Mouse (Mus musculus) heart, embryonic 14.5 days (tissue): ENCODE data around the gene Olfr47. TPM values are rescaled to one million over a fixed set of nuclear protein-coding genes. Genes with fewer than 3 reads are reported as not detected.

Experiments
- ATAC-seq: fragments of 200-750 bp; cut with Nextera tagmentation; 2 replicates; pipeline ENCODE4 v1.8.0; 2017; ENCODE audit warnings: low read depth, moderate TSS enrichment; ENCODE audit not compliant: insufficient number of reproducible peaks, insufficient read depth, low FRiP score
- H3K27ac ChIP-seq, 2 experiments: fragments of 200-500 bp in 1 of 2; fragments of 300-500 bp in 1 of 2; sonication (generic) in 1 of 2; replicated peaks in 1 of 2; 2 replicates each; pipeline ENCODE4 v1.5.1; 2012 to 2014; ENCODE audit warnings: low read depth in 2 of 2, low read length in 2 of 2, control low read depth in 1 of 2, mild to moderate bottlenecking in 1 of 2, mixed read lengths in 1 of 2; ENCODE audit not compliant: control insufficient read depth in 1 of 2, insufficient read depth in 1 of 2
- H3K27me3 ChIP-seq: fragments of 300-500 bp; sonication (generic); 2 replicates; pipeline ENCODE4 v1.6.1; 2014; ENCODE audit warnings: mild to moderate bottlenecking, low read length, control low read depth; ENCODE audit not compliant: control insufficient read depth, insufficient read depth
- H3K36me3 ChIP-seq: fragments of 300-500 bp; sonication (generic); 2 replicates; pipeline ENCODE4 v1.6.1; 2014; ENCODE audit warnings: mild to moderate bottlenecking, control low read depth, low read length, mixed read lengths; ENCODE audit not compliant: control insufficient read depth, insufficient read depth
- H3K4me1 ChIP-seq, 2 experiments: fragments of 200-500 bp in 1 of 2; fragments of 300-500 bp in 1 of 2; sonication (generic) in 1 of 2; 2 replicates each; pipeline ENCODE4 v1.6.1; 2012 to 2014; ENCODE audit warnings: low read length in 2 of 2, control low read depth in 1 of 2, mixed read lengths in 1 of 2; ENCODE audit not compliant: control insufficient read depth in 2 of 2, insufficient read depth in 2 of 2
- H3K4me2 ChIP-seq: fragments of 300-500 bp; sonication (generic); 2 replicates; pipeline ENCODE4 v1.6.1; 2014; ENCODE audit warnings: mild to moderate bottlenecking, low read length
- H3K4me3 ChIP-seq, 2 experiments: fragments of 200-500 bp in 1 of 2; fragments of 300-500 bp in 1 of 2; sonication (generic) in 1 of 2; 2 replicates each; pipeline ENCODE4 v1.5.1; 2012 to 2014; ENCODE audit warnings: low read length in 2 of 2, mild to moderate bottlenecking in 2 of 2, control low read depth in 1 of 2, low read depth in 1 of 2, moderate library complexity in 1 of 2; ENCODE audit not compliant: control insufficient read depth in 1 of 2, insufficient read depth in 1 of 2
- H3K9ac ChIP-seq: fragments of 300-500 bp; sonication (generic); 2 replicates; pipeline ENCODE4 v1.6.1; 2014; ENCODE audit warnings: mild to moderate bottlenecking, low read length
- H3K9me3 ChIP-seq: fragments of 300-500 bp; sonication (generic); 2 replicates; pipeline ENCODE4 v1.6.1; 2016; ENCODE audit warnings: low read length, control low read depth; ENCODE audit not compliant: control insufficient read depth
- WGBS: fragments of 180-500 bp; shearing (Covaris S2); extraction: QIAGEN DNeasy Blood & Tissue Kit; methylation state at CpG from one replicate; pipeline ENCODE4 v1.1.7; 2014; 5-methylcytosine and 5-hydroxymethylcytosine counted together
- polyA plus RNA-seq: library from polyadenylated mRNA; unstranded; fragments of >200 nt; fragmentation: Nextera tagmentation; extraction: Ambion mirVana; gene quantifications from 2 replicates; pipeline ENCODE4 v1.2.1, GENCODE M21; 2014

The Olfr47 gene
- polyA plus RNA-seq, 1 experiment from 2014 or later: not detected

DNA sequence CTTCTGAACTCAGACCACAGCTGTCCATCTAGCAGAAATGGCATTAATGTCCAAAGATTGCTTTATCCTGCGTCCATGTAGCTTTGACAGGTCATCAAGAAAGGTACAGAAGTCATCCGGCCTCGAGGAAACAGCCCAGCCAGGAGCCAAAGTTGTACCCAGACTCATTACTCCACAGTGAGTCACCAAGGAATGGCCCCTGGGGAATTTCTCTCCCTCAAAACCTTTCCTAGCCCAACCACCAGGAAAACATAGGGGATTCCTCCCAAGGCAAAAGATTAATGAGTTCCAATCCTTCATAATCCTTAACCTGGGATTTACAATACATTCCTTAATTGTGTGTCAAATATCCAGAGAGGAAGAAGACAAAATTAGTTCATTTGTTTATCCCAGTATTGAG is 16.1 kb downstream of the Olfr47 start:
- Histone ChIP-seq H3K4me1 (no peaks in the 10 kb centered on the region), H3K9ac (no peak overlapping the region), H3K4me2 (no peak overlapping the region), H3K9me3 (no peaks in the 10 kb centered on the region), H3K27me3 (no peaks in the 10 kb centered on the region), H3K4me3 (no peak overlapping the region), H3K36me3 (no peaks in the 10 kb centered on the region), H3K27ac (no peak overlapping the region)
- ATAC-seq: no peak
- 57% methylated on average over 3 of the region's 3 CpGs for WGBS

- no peak overlapping the region for H3K27ac ChIP-seq
- no peak overlapping the region for H3K9ac ChIP-seq
- H3K4me2 ChIP-seq: no peak overlapping the region
- no peaks in the 10 kb centered on the region for H3K4me1 ChIP-seq
- no peaks in the 10 kb centered on the region for H3K27me3 ChIP-seq
- no peak for ATAC-seq
- WGBS: 65% methylated on average over 1 of the region's 1 CpGs
- no peaks in the 10 kb centered on the region for H3K36me3 ChIP-seq
- H3K4me3 ChIP-seq: no peak overlapping the region
- H3K9me3 ChIP-seq: no peaks in the 10 kb centered on the region
These were observed 21.7 kb downstream of the Olfr47 start for GRCm38 (mm10) chr6:43252994-43253393.

DNA sequence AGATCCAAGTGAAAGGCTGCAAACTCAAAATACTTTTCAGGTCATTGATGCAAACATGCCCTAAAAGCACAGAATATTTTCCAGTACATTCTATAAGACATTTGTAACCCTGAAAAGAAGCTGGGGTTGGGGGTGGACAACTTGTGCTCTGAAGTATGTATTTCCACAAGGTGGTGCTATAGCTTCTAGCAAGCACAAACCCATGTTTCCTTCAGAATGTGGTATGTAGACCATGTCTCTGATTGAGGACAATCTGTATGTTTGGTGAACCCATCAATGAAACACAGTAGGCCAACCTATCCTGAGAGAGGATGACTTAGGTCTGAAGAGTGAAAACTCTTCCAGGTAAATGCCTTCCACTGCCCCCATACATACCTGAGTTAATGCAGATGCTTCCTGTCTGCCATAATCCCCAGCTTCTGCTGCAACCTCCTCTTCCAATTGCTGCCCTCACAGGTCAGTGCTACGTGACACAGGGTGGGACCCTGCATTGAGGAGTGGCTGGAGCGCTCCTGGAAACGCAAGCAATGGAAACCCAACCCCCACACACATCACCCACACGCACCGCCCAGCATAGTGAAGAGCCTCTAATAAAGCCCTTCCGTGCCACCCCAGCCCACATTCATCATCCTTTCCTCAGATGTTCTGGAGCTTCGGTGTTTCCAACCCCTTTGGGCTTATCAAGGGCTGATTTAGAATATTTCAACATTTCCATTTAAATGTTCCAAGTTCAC is 23.0 kb downstream of the Olfr47 start:
- Histone ChIP-seq H3K36me3 (no peaks in the 10 kb centered on the region), H3K4me2 (no peak overlapping the region), H3K27me3 (no peaks in the 10 kb centered on the region), H3K9me3 (no peaks in the 10 kb centered on the region), H3K4me3 (no peak overlapping the region), H3K9ac (no peak overlapping the region), H3K4me1 (no peaks in the 10 kb centered on the region), H3K27ac (no peak overlapping the region)
- no peak for ATAC-seq
- 56% methylated on average over 7 of the region's 7 CpGs for WGBS

DNA sequence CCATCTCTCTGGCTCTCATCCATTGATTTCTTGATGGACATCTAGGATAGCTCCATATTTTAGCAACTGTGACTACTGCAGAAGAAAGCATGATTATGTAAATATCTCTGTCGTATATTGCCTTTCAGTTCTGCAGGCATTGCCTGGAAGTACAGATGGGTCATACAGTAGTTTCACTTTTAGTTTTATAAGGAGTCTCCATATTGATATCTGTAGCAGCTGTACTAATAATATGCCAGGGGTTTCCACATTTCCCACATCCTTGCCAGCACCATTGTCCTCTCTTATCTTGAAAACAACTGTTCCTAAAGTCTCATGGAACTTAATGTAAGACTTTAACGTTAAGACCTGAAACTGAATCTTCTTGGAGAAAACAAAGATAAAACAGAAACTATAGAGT is 29.4 kb downstream of the Olfr47 start:
- no peaks in the 10 kb centered on the region for H3K9me3 ChIP-seq
- H3K4me3 ChIP-seq: no peak overlapping the region
- no peak overlapping the region for H3K4me2 ChIP-seq
- no peaks in the 10 kb centered on the region; a peak in 1 of 4 replicates for H3K4me1 ChIP-seq
- no peaks in the 10 kb centered on the region for H3K27me3 ChIP-seq
- ATAC-seq: no peak
- WGBS: 56% methylated on average over 2 of the region's 2 CpGs
- no peak overlapping the region for H3K27ac ChIP-seq
- no peaks in the 10 kb centered on the region for H3K36me3 ChIP-seq
- H3K9ac ChIP-seq: no peak overlapping the region

DNA sequence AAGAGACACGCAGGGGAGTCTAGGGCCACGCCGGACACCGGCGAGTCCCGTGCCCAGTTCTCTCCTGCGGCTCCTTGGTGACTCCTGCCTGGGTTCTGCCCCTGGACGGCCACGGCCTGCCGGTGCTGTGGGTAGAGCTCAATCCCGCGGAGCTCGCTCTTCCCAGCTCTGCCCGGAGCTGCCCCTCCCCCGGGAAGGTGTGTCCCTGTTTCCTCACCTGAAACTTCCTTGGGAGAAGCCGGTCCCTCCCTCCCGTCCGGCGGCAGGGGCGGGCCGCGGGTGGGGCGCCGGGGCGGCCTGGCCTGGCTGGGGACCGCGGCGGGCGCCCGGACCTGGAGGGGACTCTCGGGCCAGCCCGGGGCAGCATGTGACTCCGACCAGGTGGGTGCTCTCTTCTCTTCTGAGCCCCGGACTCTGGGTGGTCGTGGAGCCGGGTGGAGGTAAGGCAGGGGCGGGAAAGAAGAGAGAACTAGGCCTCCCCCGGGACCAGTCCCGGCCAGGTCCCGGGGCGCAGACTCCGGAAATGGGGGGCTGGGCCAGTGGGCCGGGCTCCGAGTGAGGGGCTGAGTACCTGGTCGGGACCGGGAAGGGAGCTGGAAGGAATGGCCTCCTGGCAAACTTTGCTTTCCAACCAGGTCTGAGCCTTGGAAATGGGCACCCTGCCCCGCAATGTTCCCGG is 34.2 kb downstream of the Olfr47 start, which contains the start of gene Arhgef5:
Arhgef5 (plus strand) TSS at position 220 of the 679 bp plus-strand sequence.
- no peaks in the 10 kb centered on the region for H3K9me3 ChIP-seq
- ATAC-seq: peak; percentile 49
- 0% methylated on average over 37 of the region's 48 CpGs for WGBS
- H3K9ac ChIP-seq: peak within 1 kb of the TSS; percentile 83
- H3K4me3 ChIP-seq: peak within 1 kb of the TSS; percentile 75 to 80
- peak within 1 kb of the TSS; percentile 81 for H3K4me2 ChIP-seq
- H3K4me1 ChIP-seq: no peaks in the 10 kb centered on the region; a peak in 2 of 4 replicates
- no peaks in the 10 kb centered on the region for H3K27me3 ChIP-seq
- H3K27ac ChIP-seq: peak within 1 kb of the TSS; percentile 63 to 78
- no peaks in the 10 kb centered on the region for H3K36me3 ChIP-seq

GRCm38 (mm10) chr6:43266356-43266755 is 35.0 kb downstream of the Olfr47 start:
- no peaks in the 10 kb centered on the region for H3K27me3 ChIP-seq
- peak; percentile 83 for ATAC-seq
- peak overlapping the region; percentile 83 for H3K9ac ChIP-seq
- WGBS: 7% methylated on average over 8 of the region's 8 CpGs
- peak overlapping the region; percentile 75 to 80 for H3K4me3 ChIP-seq
- peak overlapping the region; percentile 81 for H3K4me2 ChIP-seq
- no peaks in the 10 kb centered on the region; a peak in 2 of 4 replicates for H3K4me1 ChIP-seq
- no peaks in the 10 kb centered on the region for H3K9me3 ChIP-seq
- H3K27ac ChIP-seq: peak overlapping the region; percentile 63 to 78
- H3K36me3 ChIP-seq: no peaks in the 10 kb centered on the region

DNA sequence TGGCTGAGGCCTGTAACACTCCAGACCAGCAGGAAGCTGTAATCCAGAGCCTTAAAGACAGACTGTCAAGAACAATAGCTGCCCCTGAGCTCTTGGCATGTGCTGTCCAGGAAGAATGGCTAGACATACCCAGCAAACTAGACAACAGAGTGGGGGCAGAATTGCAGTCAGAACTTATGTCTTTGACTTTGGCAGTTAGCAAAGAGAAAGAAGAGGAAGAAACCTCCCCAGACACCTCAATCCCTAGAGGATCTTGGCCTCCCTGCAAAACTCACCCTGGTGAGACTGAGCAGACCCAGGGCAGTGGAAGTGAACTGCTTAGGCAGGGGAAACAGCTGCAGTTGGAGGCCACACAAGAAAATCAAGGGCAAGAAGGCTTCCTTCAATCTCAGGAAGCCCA is 41.3 kb downstream of the Olfr47 start:
- ATAC-seq: no peak; the same call in 1 of the 2 replicates
- H3K36me3 ChIP-seq: peaks cover 23% of the 10 kb centered on the region; the same call in 1 of the 2 replicates
- no peak overlapping the region for H3K4me3 ChIP-seq
- H3K9me3 ChIP-seq: no peaks in the 10 kb centered on the region
- H3K27ac ChIP-seq: peak overlapping the region; percentile 71 to 85
- no peaks in the 10 kb centered on the region for H3K27me3 ChIP-seq
- H3K4me2 ChIP-seq: no peak overlapping the region
- H3K4me1 ChIP-seq: peaks cover 0 to 3% of the 10 kb centered on the region in 2 experiments; a peak in 2 of 4 replicates
- no peak overlapping the region for H3K9ac ChIP-seq
